Comparison of ENCODE assay signal across 10 mouse cellular contexts in the genomic region with DNA sequence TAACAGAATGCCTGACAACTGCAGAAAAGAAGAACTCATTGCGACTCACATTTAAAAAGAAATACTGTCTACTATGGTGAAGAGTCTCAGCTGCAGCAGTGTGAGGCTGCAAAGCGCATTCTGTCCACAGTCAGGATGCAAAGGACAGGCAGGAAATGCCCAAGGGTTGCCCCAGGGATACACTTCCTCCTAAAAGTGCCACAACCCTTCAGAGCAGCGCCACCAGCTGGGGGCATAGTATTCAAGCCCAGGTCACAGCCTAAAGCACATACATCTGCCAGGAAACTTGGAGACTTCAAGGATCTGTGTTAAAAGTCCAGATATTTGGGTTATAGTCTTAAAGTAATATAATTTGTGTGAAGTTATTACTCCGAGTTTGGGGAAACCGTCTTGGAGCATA.
DNase-seq lines count a peak whose midpoint lies in the region; ATAC-seq and TF ChIP-seq lines count a peak whose summit lies in the region.
"Had no signal": no experiment of that assay in that cellular context is flagged by ENCODE, and none has a peak within 500 bp of the region (broad histone marks: within the 10 kb centered on the region; RNA-seq: fewer than 3 reads in every experiment).

No protein-coding gene starts in this region.

- no peak overlapping the region for H3K4me2 ChIP-seq in lung, embryonic 16.5 days (ENCODE audit: low read depth, low read length)
- H3K4me2 ChIP-seq: embryonic facial prominence, embryonic 13.5 days had no signal

- no peak for DNase-seq in left cerebral cortex, adult 2 months (ENCODE audit: extremely low spot score in 1 of 2, low spot score in 2 of 2)
- DNase-seq in left cerebral cortex, adult 11 months (ENCODE audit: low spot score): no peak
- peak; percentile 15 for DNase-seq in ZHBTc4 (ENCODE audit: low read depth, low spot score)
- DNase-seq in cerebellum, adult 2 months: no peak
- no peak for DNase-seq in right cerebral cortex, postnatal 25 days
- DNase-seq: right cerebral cortex, postnatal 4 days had no signal

- H3K9ac ChIP-seq in lung, embryonic 16.5 days (ENCODE audit: low read length): no peak overlapping the region
- H3K9ac ChIP-seq: embryonic facial prominence, embryonic 13.5 days had no signal

- WGBS in lung, embryonic 16.5 days: 78% methylated on average over 5 of the region's 5 CpGs
- WGBS in cerebellum, adult 2 months: 90% methylated on average over 5 of the region's 5 CpGs

- no peaks in the 10 kb centered on the region for H3K9me3 ChIP-seq in lung, embryonic 16.5 days (ENCODE audit: control insufficient read depth, low read length)
- H3K9me3 ChIP-seq: embryonic facial prominence, embryonic 13.5 days had no signal

- H3K4me1 ChIP-seq in lung, embryonic 16.5 days (replicated peaks; ENCODE audit: control insufficient read depth, insufficient read depth, low read length): no peaks in the 10 kb centered on the region; the same call in 1 of the 2 replicates
- H3K4me1 ChIP-seq in cerebellum, adult 2 months (ENCODE audit: control insufficient read depth, insufficient read depth, low read length): no peaks in the 10 kb centered on the region
- H3K4me1 ChIP-seq: embryonic facial prominence, embryonic 13.5 days had no signal

- no peaks in the 10 kb centered on the region for H3K27me3 ChIP-seq in lung, embryonic 16.5 days (ENCODE audit: control insufficient read depth, insufficient read depth, low read depth, low read length)
- H3K27me3 ChIP-seq in cerebellum, adult 2 months (ENCODE audit: control insufficient read depth, insufficient read depth, low read length): no peaks in the 10 kb centered on the region
- H3K27me3 ChIP-seq: embryonic facial prominence, embryonic 13.5 days had no signal

- TF ChIP-seq CTCF in left cerebral cortex, adult 2 months (IDR thresholded peaks at IDR 0.05): peak; percentile 37
- no peak for TF ChIP-seq CTCF in cerebellum, adult 2 months (IDR thresholded peaks at IDR 0.05; ENCODE audit: borderline replicate concordance, insufficient read depth, low read depth, low read length)

- peak; percentile 72 for ATAC-seq in common myeloid progenitor, adult 5-6 weeks (replicated peaks; ENCODE audit: low read depth, poor library complexity, severe bottlenecking)
- 0 out of 2 replicates have a peak, but pooled peaks have one; percentile 34 for ATAC-seq in lung, embryonic 16.5 days (ENCODE audit: low read depth)
- ATAC-seq in monocyte, adult 5-6 weeks (replicated peaks; ENCODE audit: insufficient number of reproducible peaks, low FRiP score, low TSS enrichment, poor library complexity, severe bottlenecking): no peak

- no peak overlapping the region for H3K4me3 ChIP-seq in left cerebral cortex, adult 2 months
- H3K4me3 ChIP-seq in lung, embryonic 16.5 days (ENCODE audit: low read length): no peak overlapping the region
- no peak overlapping the region for H3K4me3 ChIP-seq in cerebellum, adult 2 months (replicated peaks; ENCODE audit: insufficient read depth, low read depth, low read length)
- H3K4me3 ChIP-seq: embryonic facial prominence, embryonic 13.5 days had no signal

- intact Hi-C loops in left cerebral cortex, adult 2 months (cut with DNase I): no loop called here

- no peak for TF ChIP-seq POLR2A in cerebellum, adult 2 months (IDR thresholded peaks at IDR 0.05; ENCODE audit: borderline replicate concordance, insufficient read depth, low read length)

- no peak overlapping the region for H3K27ac ChIP-seq in left cerebral cortex, adult 2 months
- H3K27ac ChIP-seq in lung, embryonic 16.5 days (ENCODE audit: low read length): no peak overlapping the region
- no peak overlapping the region for H3K27ac ChIP-seq in cerebellum, adult 2 months (ENCODE audit: insufficient read depth, low read length)
- H3K27ac ChIP-seq: embryonic facial prominence, embryonic 13.5 days had no signal

- H3K36me3 ChIP-seq in lung, embryonic 16.5 days (ENCODE audit: control insufficient read depth, insufficient read depth, low read length): peaks cover 9% of the 10 kb centered on the region; the same call in 1 of the 2 replicates
